Mouse (Mus musculus) heart, adult 11 months (tissue): ENCODE data around the gene Gm3629.
"Not testable (repeated sequence)": the region's sequence is repeated elsewhere in the genome, so short reads cannot be mapped to it uniquely, and the experiment has no call there.

ENCODE experiments used
- DNase-seq: peaks from one replicate; pipeline ENCODE4 v3.0.0; 2022

The Gm3629 gene

GRCm38 (mm10) chr14:6590513-6590912 is at the start of gene Gm3629:
Gene Gm3629, minus strand, starts transcription at chr14:6590613.
- not testable (repeated sequence) for DNase-seq

DNA sequence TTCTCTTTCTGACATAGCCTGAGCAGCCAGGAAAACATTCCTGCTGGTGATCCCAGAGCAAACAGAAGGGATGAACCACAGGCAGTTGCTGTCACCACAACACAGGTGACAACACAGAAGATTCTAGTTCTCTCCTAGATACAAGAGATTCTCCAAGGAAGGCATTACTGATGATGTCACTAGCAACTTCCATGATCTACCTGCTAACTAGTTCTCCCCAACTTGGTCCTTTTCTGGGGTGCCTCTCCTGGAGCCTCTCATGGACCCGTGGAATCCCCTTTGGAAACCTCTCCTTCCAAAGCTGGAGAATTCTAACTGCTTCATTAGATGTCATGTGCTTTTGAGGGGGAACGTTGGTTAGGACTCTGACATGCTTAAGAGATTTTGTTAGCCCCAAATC is 31.9 kb upstream of the Gm3629 start, which contains the start of gene Gm3460:
TSS of gene Gm3460 (minus strand) at position 101 of the 400 bp plus-strand sequence.
- peak; percentile 33 for DNase-seq

DNA sequence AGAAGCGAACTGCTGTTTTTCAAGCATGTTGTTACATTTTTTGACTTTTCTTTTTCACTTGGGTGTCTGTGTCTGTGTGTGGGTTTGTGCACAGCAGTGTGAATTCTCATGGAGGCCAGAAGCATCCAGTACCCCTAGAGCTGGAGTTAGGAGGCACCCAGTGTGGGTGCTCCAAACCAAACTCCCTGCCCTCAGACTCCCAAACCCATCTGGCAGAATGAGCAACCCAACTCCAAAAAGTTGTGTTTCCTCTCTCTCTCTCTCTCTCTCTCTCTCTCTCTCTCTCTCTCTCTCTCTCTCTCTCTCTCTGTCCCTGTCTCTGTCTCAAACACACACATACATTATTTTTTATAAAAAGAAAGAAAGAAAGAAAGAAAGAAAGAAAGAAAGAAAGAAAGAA is 16.0 kb upstream of the Gm3629 start:
- DNase-seq: peak; percentile 68

GRCm38 (mm10) chr14:6605004-6605403 is 14.6 kb upstream of the Gm3629 start:
- DNase-seq: peak; percentile 88

DNA sequence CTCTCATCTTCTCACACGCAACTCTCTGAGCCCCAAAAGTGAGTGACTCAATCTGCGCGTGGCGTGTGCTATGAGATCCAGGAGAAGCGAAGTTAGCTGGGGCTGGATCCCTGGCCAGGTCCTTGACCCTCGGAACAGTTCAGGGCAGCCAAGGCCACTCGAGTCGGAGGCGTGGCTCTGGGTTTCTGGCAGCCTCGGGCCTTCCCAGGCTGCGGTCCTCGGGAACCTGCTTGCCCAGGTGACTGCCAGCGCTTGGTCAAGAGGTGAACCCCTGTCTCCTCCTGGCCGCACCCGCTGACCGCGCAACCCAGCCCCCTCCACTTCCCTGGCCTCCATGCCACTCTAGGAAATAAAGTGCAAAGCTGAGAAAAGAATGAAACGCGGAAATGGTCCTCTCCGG is 14.1 kb upstream of the Gm3629 start:
- peak; percentile 76 for DNase-seq

DNA sequence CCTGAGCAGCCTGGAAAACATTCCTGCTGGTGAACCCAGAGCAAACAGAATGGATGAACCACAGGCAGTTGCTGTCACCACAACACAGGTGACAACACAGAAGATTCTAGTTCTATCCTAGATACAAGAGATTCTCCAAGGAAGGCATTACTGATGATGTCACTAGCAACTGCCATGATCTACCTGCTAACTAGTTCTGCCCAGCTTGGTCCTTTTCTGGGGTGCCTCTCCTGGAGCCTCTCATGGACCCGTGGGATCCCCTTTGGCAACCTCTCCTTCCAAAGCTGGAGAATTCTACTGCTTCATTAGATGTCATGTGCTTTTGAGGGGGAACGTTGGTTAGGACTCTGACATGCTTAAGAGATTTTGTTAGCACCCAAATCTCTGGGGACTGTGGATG is 53.2 kb downstream of the Gm3629 start, which contains the start of gene Gm8356:
TSS of gene Gm8356 (minus strand) at position 101 of the 400 bp plus-strand sequence.
- not testable (repeated sequence) for DNase-seq
